Mouse (Mus musculus): ENCODE measurements around the gene Slc27a5. TPM values are rescaled to one million over a fixed set of nuclear protein-coding genes. Genes with fewer than 3 reads are reported as not detected.

The Slc27a5 gene
- polyA plus RNA-seq, 1 experiment from 2014 or later: 0.26 TPM

DNA sequence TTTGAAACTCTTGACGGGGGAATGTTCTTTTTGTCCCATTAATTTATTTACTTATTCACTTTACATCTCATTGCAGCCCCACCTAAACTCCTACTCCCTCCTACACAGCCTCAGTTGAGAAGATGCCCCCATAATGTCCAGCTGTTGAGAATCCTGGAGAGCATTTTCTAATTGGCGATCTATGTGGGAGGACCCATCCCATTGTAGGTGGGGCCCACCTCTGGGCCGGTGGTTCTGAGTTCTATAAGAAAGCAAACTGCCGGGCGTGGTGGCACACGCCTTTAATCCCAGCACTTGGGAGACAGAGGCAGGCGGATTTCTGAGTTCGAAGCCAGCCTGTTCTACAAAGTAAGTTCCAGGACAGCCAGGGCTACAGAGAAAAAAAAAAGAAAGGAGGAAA is 11.1 kb downstream of the Slc27a5 start:
- ChIA-PET CTCF (no interaction called here), POLR2A (no interaction called here)
- no peak for TF ChIP-seq CTCF (IDR thresholded peaks at IDR 0.05)
- H3K27me3 ChIP-seq: no peaks in the 10 kb centered on the region
- in situ Hi-C loops (cut with MboI; ENCODE audit: low pct_unique_long_range_greater_than_20kb): no loop called here
- no peak for ATAC-seq
- no peak for DNase-seq (ENCODE audit: low read depth, low spot score)

DNA sequence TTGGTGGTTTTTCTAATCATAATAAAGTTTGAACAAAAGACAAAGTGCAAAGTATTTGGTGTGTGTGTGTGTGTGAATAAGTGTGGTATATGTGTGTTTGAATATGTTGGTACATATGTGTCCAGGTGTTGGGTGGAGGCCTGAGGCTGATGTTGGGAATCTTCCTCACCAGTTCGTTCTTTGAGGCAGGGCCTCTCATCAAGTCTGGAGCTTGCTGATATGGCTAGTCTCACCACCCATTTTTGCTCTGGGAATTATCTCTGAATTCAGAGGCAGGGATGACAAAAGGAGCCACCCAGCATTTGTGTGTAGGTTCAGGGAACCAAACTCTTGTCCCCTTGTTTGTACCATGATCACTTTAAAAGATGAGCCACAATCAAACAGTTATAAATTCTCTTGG is 12.3 kb downstream of the Slc27a5 start:
- TF ChIP-seq CTCF (IDR thresholded peaks at IDR 0.05): no peak
- DNase-seq (ENCODE audit: low read depth, low spot score): no peak
- H3K27me3 ChIP-seq: no peaks in the 10 kb centered on the region
- POLR2A ChIA-PET: interaction anchor here (0.6 kb wide), 1 partner anchor 24 kb away, joined by 4 read pairs; the partner anchor contains the start of gene Zbtb45
- in situ Hi-C loops (cut with MboI; ENCODE audit: low pct_unique_long_range_greater_than_20kb): no loop called here
- CTCF ChIA-PET: no interaction called here
- no peak for ATAC-seq

DNA sequence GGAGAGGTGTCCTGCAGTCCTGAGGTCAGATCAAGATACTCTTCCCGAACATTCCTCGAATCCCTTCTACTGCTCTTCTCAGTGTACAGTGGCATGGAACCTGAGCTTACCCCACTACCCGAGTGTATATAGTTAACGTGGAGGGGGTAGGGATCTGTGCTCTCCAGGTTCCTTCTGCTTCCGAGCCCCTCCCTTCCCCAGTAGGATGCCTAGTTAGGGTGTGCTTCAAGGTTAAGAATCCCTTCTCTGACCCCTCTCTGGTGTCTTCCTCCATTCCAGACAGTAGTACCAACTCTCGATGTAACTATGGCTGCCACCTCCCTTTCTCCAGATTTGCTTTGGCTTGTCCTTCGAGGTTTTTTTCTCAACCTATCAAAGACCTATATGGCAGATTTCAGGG is 17.7 kb downstream of the Slc27a5 start:
- H3K27me3 ChIP-seq: no peaks in the 10 kb centered on the region
- no peak for DNase-seq (ENCODE audit: low read depth, low spot score)
- in situ Hi-C loops (cut with MboI; ENCODE audit: low pct_unique_long_range_greater_than_20kb): no loop called here
- POLR2A ChIA-PET: no interaction called here
- no peak for ATAC-seq
- CTCF ChIA-PET: interaction anchor here (0.8 kb wide), 1 partner anchor 18 kb away, joined by 3 read pairs; no protein-coding TSS in a partner anchor
- no peak for TF ChIP-seq CTCF (IDR thresholded peaks at IDR 0.05)

DNA sequence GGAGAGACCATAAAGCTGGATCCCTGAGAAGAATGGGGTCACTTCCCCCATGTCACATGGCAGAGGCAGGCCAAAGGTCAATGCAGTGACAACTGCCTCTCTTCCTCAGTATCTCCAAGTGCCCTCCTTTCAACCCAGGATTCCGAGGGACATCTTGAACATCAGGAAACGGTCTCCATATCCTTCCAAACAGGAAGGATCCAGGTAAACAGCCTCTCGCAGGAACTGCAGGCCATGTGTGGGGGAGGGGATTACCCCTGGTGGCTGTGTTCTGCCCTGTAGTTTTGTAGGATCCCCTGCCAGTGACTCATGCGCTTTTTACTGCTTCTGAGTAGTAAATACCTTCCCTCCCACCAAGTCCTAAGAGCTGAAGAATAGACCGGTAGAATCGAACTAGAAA is 18.2 kb downstream of the Slc27a5 start:
- H3K27me3 ChIP-seq: no peaks in the 10 kb centered on the region
- no peak for TF ChIP-seq CTCF (IDR thresholded peaks at IDR 0.05)
- in situ Hi-C loops (cut with MboI; ENCODE audit: low pct_unique_long_range_greater_than_20kb): no loop called here
- POLR2A ChIA-PET: no interaction called here
- DNase-seq (ENCODE audit: low read depth, low spot score) (no peak), ATAC-seq (no peak)
- CTCF ChIA-PET: interaction anchor here (0.6 to 0.8 kb wide), 2 partner anchors 13 to 17 kb away, joined by 3 read pairs; no protein-coding TSS in a partner anchor

DNA sequence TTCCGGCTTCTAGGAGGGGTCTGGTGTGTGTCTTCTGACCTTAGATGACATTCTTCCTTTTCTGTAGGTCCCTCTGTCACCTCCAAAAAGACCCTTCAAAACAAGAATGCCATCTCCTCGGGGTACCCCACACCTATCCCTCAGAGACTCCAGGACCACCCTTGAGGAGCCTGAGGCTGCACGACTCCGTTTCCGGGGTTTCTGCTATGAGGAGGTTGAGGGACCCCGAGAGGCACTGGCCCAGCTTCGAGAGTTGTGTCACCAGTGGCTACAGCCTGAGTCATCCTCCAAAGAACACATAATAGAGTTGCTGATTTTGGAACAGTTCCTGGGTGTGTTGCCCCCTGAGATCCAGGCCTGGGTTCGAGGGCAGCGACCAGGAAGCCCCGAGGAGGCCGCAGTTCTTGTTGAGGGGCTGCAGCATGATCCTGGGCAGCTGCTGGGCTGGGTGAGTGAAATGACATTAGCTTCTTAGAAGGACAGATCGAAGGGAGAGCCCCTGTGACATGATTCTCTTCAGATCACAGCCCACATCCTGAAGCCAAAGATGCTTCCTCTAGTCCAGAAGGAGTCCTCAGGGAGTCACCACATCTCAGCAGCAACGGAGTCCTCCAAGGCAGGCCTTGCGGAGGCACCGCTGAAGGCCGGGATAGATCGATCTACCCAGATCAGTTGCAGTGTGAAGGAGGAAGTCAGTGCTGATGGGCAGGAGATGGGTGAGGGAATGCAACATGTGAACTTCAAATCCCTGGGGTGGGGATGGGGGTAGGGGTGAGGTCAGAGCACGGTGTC is 18.9 kb downstream of the Slc27a5 start:
- no peak for TF ChIP-seq CTCF (IDR thresholded peaks at IDR 0.05)
- ATAC-seq (no peak), DNase-seq (ENCODE audit: low read depth, low spot score) (no peak)
- ChIA-PET CTCF (interaction anchor here (0.6 kb wide), 1 partner anchor 14 kb away, joined by 3 read pairs; no protein-coding TSS in a partner anchor), POLR2A (no interaction called here)
- H3K27me3 ChIP-seq: no peaks in the 10 kb centered on the region
- in situ Hi-C loops (cut with MboI; ENCODE audit: low pct_unique_long_range_greater_than_20kb): no loop called here

DNA sequence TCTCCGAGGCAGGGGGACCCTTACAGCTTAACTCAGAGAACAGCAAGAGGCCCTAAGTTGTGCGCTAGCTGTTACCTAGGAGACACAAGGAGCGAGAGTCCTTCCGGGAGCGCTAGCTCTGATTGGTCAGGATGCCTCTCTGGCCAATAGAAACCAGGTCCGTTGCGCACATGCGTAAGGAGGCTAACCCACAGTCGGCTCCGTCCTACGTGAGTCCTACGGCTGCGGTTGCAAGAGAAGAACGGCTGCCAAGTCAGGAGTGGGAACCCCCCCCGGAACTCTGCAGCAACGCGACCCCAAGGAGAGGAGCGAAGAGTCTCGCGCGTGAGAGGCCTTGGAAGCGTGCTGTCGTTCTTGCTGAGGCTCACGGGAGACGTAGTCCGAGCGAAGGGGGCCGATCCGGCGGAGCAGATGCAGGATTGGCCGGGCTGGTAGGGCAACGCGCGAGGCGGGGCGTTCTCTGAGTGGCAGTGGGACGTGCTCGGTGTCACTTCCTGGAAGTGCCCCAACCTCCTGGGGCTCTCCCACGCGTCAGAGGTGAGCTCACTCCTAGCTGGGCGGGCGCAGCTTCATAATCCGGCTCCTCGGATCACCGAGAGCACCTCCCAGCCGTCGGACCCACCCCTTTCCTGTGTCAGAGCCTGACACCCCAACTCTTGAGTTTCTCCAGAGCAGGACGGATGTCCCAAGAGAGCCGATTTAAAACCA is 20.2 kb downstream of the Slc27a5 start, which contains the start of gene Zfp446:
Gene Zfp446 (plus strand): TSS at position 167 of the 708 bp plus-strand sequence.
- ATAC-seq (peak; percentile 98), DNase-seq (ENCODE audit: low read depth, low spot score) (peak; percentile 90)
- no peaks in the 10 kb centered on the region for H3K27me3 ChIP-seq
- POLR2A ChIA-PET: interaction anchor here (1.2 kb wide), 1 partner anchor 55 kb away, joined by 3 read pairs; no protein-coding TSS in a partner anchor
- CTCF ChIA-PET: interaction anchor here (0.8 to 2.6 kb wide), 6 partner anchors 10 to 32 kb away, joined by 3 to 10 read pairs (median 4); partner anchors contain the start of gene Zbtb45
- in situ Hi-C loops (cut with MboI; ENCODE audit: low pct_unique_long_range_greater_than_20kb): no loop called here
- TF ChIP-seq CTCF (IDR thresholded peaks at IDR 0.05): no peak

DNA sequence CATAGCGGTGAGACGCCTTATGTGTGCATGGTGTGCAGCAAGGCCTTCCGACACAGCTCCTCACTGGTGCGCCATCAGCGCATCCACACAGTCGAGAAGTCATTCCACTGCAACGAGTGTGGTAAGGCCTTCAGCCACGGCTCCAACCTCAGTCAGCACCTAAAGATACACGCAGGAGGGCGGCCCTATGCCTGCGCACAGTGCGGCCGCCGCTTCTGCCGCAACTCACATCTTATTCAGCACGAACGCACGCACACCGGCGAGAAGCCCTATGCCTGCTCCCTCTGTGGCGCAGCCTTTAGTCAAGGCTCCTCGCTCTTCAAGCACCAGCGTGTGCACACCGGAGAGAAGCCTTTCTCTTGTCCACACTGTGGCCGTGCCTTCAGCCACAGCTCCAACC is 27.1 kb downstream of the Slc27a5 start:
- no peaks in the 10 kb centered on the region for H3K27me3 ChIP-seq
- CTCF ChIA-PET: no interaction called here
- POLR2A ChIA-PET: no interaction called here
- TF ChIP-seq CTCF (IDR thresholded peaks at IDR 0.05): no peak
- DNase-seq (ENCODE audit: low read depth, low spot score) (no peak), ATAC-seq (no peak)
- in situ Hi-C loops (cut with MboI; ENCODE audit: low pct_unique_long_range_greater_than_20kb): no loop called here

DNA sequence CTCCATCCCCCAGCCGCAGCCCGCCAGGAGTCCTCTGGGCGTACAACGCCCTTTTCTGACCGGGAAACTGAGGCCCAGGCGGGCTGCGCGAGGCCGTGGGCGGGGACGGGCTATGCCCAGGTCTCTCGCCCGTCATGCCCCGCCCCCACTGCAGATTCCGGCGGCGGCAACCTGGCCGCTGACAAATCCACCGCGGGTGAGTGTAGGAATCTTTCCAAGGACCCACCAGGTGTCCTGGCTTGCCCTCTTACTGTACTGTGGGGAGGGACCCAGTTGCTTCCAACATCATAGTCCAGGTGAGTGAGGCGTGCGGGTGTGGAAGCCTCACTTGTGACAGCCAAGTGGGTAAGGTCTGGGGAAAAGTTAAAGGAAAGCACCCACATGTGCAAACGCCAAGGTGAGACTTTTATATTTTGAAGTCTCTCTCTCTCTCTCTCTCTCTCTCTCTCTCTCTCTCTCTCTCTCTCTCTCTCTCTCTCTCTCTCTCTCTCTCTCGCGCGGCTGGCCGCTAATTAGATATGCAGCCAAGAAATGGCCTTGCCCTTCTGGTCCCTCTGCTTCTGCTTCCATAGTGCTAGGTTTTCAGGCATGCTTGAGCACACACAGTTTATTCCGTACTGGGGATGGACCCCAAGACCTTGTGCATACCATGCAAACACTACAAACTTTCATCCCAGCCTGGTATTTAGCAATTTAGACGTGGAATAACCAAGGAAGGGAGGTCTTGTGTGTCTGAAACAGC is 31.7 kb downstream of the Slc27a5 start:
- in situ Hi-C loops (cut with MboI; ENCODE audit: low pct_unique_long_range_greater_than_20kb): no loop called here
- POLR2A ChIA-PET: interaction anchor here (0.6 kb wide), 1 partner anchor 15 kb away, joined by 4 read pairs; no protein-coding TSS in a partner anchor
- DNase-seq (ENCODE audit: low read depth, low spot score) (no peak), ATAC-seq (peak; percentile 56)
- TF ChIP-seq CTCF (IDR thresholded peaks at IDR 0.05): no peak
- no peaks in the 10 kb centered on the region for H3K27me3 ChIP-seq
- CTCF ChIA-PET: interaction anchor here (2.4 kb wide), 1 partner anchor 11 kb away, joined by 10 read pairs; the partner anchor contains the start of gene Zfp446

DNA sequence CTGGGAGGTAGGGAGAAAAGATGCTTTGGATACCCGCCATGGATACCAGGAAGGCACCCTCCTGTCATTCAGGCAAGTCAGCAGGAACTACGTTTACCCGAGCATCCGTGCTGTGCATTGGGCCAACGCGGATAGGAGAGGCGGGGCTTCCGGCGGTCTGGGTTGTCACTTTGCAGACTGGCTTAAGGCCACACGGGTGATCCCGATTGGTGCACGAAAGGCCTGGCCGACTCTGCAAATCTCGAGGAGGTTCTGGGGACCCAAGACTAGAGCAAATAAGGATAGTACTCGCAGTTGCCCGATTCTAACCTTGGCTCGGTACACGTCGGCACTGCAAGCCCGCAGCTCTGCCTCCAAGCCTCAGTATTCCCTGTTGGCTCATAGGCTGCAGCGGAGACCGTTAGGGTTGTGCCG is 32.3 kb downstream of the Slc27a5 start, which contains the start of gene Zfp324:
Gene Zfp324 (plus strand): TSS at position 161 of the 414 bp plus-strand sequence.
- ATAC-seq (peak; percentile 95), DNase-seq (ENCODE audit: low read depth, low spot score) (peak; percentile 47)
- CTCF ChIA-PET: no interaction called here
- TF ChIP-seq CTCF (IDR thresholded peaks at IDR 0.05): no peak
- POLR2A ChIA-PET: interaction anchor here (0.6 kb wide), 1 partner anchor 14 kb away, joined by 4 read pairs; no protein-coding TSS in a partner anchor
- in situ Hi-C loops (cut with MboI; ENCODE audit: low pct_unique_long_range_greater_than_20kb): no loop called here
- H3K27me3 ChIP-seq: no peaks in the 10 kb centered on the region

DNA sequence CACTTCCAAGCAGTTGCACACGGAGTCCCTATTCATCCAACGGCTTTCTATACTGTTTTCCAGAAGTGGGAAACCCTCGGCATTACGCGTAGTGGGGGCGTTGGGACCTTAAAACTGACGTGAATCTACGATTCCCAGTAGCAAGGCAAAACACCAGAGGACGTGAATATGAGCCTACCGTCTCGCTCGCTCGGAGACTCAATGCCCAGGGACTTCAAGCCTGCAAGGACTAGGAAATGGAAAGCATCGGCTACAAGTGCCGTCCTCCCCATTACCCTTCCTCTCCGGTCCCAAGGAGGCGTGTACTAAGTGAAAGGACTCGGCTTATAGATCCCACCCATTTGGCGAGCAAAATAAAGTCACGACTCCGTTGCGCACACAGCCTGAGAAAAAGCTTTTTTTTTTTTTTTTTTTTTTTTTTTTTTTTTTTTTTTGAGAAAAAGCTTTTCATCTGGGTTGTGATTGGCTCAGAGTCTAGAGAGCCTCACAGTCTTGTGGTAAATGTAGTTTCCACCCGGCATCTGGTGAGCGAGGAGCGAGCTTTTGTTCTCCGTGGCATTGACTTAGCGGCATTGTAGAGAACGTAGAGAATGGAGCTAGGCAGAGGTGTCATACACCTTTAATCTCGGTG is 36.4 kb downstream of the Slc27a5 start:
- in situ Hi-C loops (cut with MboI; ENCODE audit: low pct_unique_long_range_greater_than_20kb): no loop called here
- H3K27me3 ChIP-seq: no peaks in the 10 kb centered on the region
- DNase-seq (ENCODE audit: low read depth, low spot score): no peak
- ChIA-PET CTCF (interaction anchor here (0.7 to 1.8 kb wide), 4 partner anchors 9 to 43 kb away, joined by 3 to 9 read pairs (median 3); partner anchors contain the start of gene Zfp446), POLR2A (no interaction called here)
- no peak for TF ChIP-seq CTCF (IDR thresholded peaks at IDR 0.05)
- ATAC-seq: peak; percentile 22

Measured in Patski (cell line).